Mouse (Mus musculus): Measurements from ENCODE around the gene Pdcd2l.

DNA sequence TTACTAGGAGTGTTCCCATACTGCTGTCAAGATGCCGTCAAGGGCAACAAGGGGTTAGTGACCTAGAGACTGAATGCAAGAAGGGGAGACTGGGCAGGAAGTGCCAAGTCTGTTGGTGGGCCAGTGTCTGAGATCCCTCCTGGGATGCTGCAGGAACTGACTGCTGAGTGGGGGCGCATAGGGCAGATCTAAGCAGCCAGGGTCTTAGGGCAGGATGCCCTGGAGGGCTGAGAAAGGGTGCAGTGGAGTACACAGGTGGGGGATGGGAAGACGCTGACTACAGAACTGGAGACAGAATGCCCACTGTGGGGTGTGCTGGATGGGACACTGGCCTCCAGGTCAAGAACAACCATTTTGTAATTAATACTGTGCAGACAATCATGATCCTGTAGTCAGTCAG is 12.7 kb downstream of the Pdcd2l start:
- TF ChIP-seq CTCF (IDR thresholded peaks at IDR 0.05) (no peak), EP300 (IDR thresholded peaks at IDR 0.05) (no peak)
